Mouse (Mus musculus): Measurements from ENCODE around the gene Cntrob.

GRCm38 (mm10) chr11:69325628-69326407 is 2.2 kb upstream of the Cntrob start, which contains the start of gene Kcnab3:
- TF ChIP-seq CTCF (IDR thresholded peaks at IDR 0.05; ENCODE audit: low read depth) (no peak), EP300 (IDR thresholded peaks at IDR 0.05; ENCODE audit: low read depth) (no peak)
